Mouse (Mus musculus) liver, postnatal 0 days (tissue): Measurements from ENCODE around the gene Pex7. TPM values are rescaled to one million over a fixed set of nuclear protein-coding genes. Genes with fewer than 3 reads are reported as not detected.

Experiments
- ATAC-seq: fragments of 200-750 bp; cut with Nextera tagmentation; 2 replicates; pipeline ENCODE4 v1.8.0; 2017; ENCODE audit warnings: mild to moderate bottlenecking, moderate library complexity
- DNase-seq: peaks from one replicate; pipeline ENCODE4 v3.0.0-alpha.2; 2016
- H3K27ac ChIP-seq: fragments of 300-500 bp; sonication (generic); 2 replicates; pipeline ENCODE4 v1.5.1; 2014; ENCODE audit warnings: antibody characterized with exemption, moderate library complexity, mild to moderate bottlenecking, low read depth
- H3K27me3 ChIP-seq: fragments of 300-500 bp; sonication (generic); 2 replicates; pipeline ENCODE4 v1.6.1; 2014; ENCODE audit warnings: low read length, control low read depth, mixed read lengths; ENCODE audit not compliant: insufficient read depth
- H3K36me3 ChIP-seq: fragments of 300-500 bp; sonication (generic); replicated peaks from 2 replicates; pipeline ENCODE4 v1.6.1; 2014; ENCODE audit warnings: mild to moderate bottlenecking, control low read depth, low read length, moderate library complexity, mixed read lengths; ENCODE audit not compliant: insufficient read depth
- H3K4me1 ChIP-seq: fragments of 300-500 bp; sonication (generic); 2 replicates; pipeline ENCODE4 v1.6.1; 2014; ENCODE audit warnings: antibody characterized with exemption, mild to moderate bottlenecking, control low read depth; ENCODE audit not compliant: insufficient read depth
- H3K4me2 ChIP-seq: fragments of 300-500 bp; sonication (generic); 2 replicates; pipeline ENCODE4 v1.6.1; 2014; ENCODE audit warnings: low read depth, mild to moderate bottlenecking, low read length, moderate library complexity, mixed read lengths
- H3K4me3 ChIP-seq: fragments of 300-500 bp; sonication (generic); 2 replicates; pipeline ENCODE4 v1.5.1; 2014; ENCODE audit warnings: low read depth, low read length
- H3K9ac ChIP-seq: fragments of 300-500 bp; sonication (generic); replicated peaks from 2 replicates; pipeline ENCODE4 v1.6.1; 2014; ENCODE audit warnings: mild to moderate bottlenecking, moderate library complexity
- H3K9me3 ChIP-seq: fragments of 300-500 bp; sonication (generic); 2 replicates; pipeline ENCODE4 v1.6.1; 2016; ENCODE audit warnings: mild to moderate bottlenecking, control low read depth, low read length, mixed read lengths
- CTCF ChIP-seq: sonication (generic); IDR thresholded peaks from 2 replicates; pipeline ENCODE4 v1.5.1; 2016; ENCODE audit warnings: antibody characterized with exemption, low read depth
- EP300 ChIP-seq: IDR thresholded peaks from 2 replicates; pipeline ENCODE4 v1.6.1; 2016; ENCODE audit warnings: antibody characterized with exemption, low read depth, mild to moderate bottlenecking
- WGBS: fragments of 180-500 bp; shearing (Covaris S2); extraction: QIAGEN DNeasy Blood & Tissue Kit; methylation state at CpG from one replicate; pipeline ENCODE4 v1.1.7; 2014; ENCODE audit not compliant: insufficient replicate concordance; 5-methylcytosine and 5-hydroxymethylcytosine counted together
- polyA plus RNA-seq: library from polyadenylated mRNA; unstranded; fragments of >200 nt; fragmentation: Nextera tagmentation; extraction: Ambion mirVana; gene quantifications from 2 replicates; pipeline ENCODE4 v1.2.1, GENCODE M21; 2015

Pex7 gene
- 51.4 and 58.5 TPM in 2 replicates for polyA plus RNA-seq

DNA sequence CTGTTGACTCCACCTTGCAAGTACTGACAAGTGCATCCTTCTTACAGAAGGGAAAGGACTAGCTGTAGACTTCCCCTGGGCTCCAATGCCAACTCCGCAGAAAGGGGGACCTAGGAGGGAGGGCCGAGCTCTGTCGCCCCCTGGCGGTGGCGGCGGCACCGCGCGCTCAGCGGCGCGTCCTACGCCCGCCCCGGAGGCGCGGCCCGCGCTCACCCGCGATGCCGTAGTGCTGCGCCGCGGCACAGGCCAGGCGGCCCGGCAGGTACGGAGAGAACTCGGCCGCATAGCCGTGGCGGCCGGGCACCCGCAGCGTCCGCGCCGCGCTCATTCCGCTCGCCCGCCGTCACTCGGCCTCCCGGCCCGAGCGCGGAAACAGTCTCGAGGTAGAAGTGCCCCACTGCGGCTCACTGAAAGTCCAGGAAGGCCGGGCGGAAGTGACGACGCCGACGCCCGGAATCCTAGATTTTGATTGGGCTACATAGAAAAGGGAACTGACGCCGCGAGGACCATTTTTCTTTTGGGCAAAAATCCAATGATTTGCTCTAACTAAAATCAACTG, at the start of gene Pex7:
TSS of gene Pex7 (minus strand) at position 444 of the 559 bp plus-strand sequence.
- 0 out of 2 replicates have a peak, but pooled peaks cover 8% of the 10 kb centered on the region for H3K36me3 ChIP-seq
- peak; percentile 86 for TF ChIP-seq CTCF
- TF ChIP-seq EP300, result no peak
- peak within 1 kb of the TSS; percentile 79 for H3K4me3 ChIP-seq
- peak within 1 kb of the TSS; percentile 98 for H3K27ac ChIP-seq
- ATAC-seq (peak; percentile 96), DNase-seq (peak; percentile 91)
- H3K4me2 ChIP-seq, result peak within 1 kb of the TSS; percentile 59
- no peaks in the 10 kb centered on the region for H3K9me3 ChIP-seq
- H3K4me1 ChIP-seq, result peaks cover 6% of the 10 kb centered on the region; the same call in 1 of the 2 replicates
- under 1% methylated on average over 60 of the region's 60 CpGs for WGBS
- peak within 1 kb of the TSS; percentile 85 for H3K9ac ChIP-seq
- H3K27me3 ChIP-seq, result no peaks in the 10 kb centered on the region

DNA sequence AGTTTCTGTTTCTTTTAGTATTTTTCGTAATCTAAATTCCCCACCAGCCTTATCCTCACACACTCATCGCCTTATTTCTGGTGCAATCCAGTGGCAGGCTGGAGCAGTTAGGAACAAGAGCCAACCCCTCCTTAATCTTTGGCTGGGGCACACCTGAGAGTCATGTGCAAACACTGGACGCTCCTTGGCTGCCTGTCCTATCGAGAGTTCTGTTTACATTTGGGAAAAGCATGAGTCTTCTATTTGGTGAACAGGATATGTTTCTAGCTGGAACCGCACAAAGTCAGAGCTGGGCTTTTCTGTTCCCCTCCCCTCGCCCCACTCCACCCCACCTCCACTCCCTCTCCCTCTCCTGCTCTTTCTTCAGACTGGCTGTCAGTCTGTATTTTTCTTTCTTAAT, 49.3 kb upstream of the Pex7 start:
- Histone ChIP-seq H3K27me3 (no peaks in the 10 kb centered on the region), H3K36me3 (no peaks in the 10 kb centered on the region), H3K9me3 (no peaks in the 10 kb centered on the region), H3K27ac (peak overlapping the region; percentile 55; the same call in 1 of the 2 replicates), H3K4me2 (no peak overlapping the region), H3K4me1 (peaks cover 34% of the 10 kb centered on the region), H3K9ac (no peak overlapping the region), H3K4me3 (no peak overlapping the region)
- DNase-seq (no peak), ATAC-seq (no peak)
- no peak for TF ChIP-seq CTCF
- no peak for TF ChIP-seq EP300
- 59% methylated on average over 6 of the region's 6 CpGs for WGBS

DNA sequence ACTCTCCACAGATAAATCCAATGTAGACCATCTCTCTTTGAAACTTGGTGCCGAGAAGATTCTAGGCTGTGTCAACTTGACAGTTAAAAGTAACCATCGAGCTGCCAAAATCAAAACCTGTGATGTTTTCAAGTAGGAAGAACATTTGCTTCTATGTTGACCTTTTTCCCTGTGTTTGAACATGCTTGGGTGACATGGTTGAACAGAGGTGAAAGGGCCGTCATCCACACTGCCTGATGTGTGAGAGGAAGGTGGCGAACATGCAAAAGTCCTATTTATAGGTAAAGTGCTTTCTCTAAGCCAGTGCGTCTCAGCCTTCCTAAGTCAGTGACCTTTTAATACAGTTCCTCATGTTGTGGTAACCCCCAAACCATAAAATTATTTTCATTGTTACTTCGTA, 48.3 kb upstream of the Pex7 start:
- TF ChIP-seq EP300 (no peak), CTCF (no peak)
- peak; percentile 56; the same call in 1 of the 2 replicates for ATAC-seq

DNA sequence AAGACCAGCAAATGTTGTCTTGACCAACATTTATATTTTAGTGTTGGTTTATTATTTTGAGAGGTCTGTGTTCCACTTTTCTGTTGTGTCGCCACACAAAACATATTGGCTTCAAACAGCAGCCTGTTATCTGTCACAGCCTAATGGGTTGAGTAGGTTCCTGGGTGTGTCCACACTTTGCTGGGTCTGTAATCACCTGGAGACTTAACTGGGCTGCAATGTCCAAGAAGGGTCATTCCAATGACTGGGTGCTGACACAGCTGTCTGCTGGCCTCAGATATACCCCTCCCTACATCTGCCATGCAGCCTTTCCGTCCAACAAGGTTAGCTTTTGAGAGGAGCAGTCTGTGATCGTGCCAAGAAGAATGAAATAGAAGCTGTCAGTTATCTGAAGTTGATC, 47.1 kb upstream of the Pex7 start:
- H3K36me3 ChIP-seq, result no peaks in the 10 kb centered on the region
- H3K9me3 ChIP-seq, result no peaks in the 10 kb centered on the region
- H3K27ac ChIP-seq, result no peak overlapping the region
- no peak overlapping the region for H3K9ac ChIP-seq
- no peak overlapping the region for H3K4me3 ChIP-seq
- H3K27me3 ChIP-seq, result no peaks in the 10 kb centered on the region
- peaks cover 34% of the 10 kb centered on the region for H3K4me1 ChIP-seq
- no peak overlapping the region for H3K4me2 ChIP-seq
- WGBS, result 79% methylated on average over 3 of the region's 3 CpGs
- no peak for DNase-seq
- ATAC-seq, result no peak
- TF ChIP-seq CTCF, result no peak
- no peak for TF ChIP-seq EP300

More for the DNA sequence above, 48.3 kb upstream of the Pex7 start:
- Histone ChIP-seq H3K4me2 (no peak overlapping the region), H3K27ac (peak overlapping the region; percentile 9; the same call in 1 of the 2 replicates), H3K4me3 (no peak overlapping the region), H3K9ac (no peak overlapping the region), H3K27me3 (no peaks in the 10 kb centered on the region), H3K36me3 (no peaks in the 10 kb centered on the region), H3K9me3 (no peaks in the 10 kb centered on the region), H3K4me1 (peaks cover 34% of the 10 kb centered on the region)
- 71% methylated on average over 6 of the region's 6 CpGs for WGBS
- DNase-seq, result no peak

DNA sequence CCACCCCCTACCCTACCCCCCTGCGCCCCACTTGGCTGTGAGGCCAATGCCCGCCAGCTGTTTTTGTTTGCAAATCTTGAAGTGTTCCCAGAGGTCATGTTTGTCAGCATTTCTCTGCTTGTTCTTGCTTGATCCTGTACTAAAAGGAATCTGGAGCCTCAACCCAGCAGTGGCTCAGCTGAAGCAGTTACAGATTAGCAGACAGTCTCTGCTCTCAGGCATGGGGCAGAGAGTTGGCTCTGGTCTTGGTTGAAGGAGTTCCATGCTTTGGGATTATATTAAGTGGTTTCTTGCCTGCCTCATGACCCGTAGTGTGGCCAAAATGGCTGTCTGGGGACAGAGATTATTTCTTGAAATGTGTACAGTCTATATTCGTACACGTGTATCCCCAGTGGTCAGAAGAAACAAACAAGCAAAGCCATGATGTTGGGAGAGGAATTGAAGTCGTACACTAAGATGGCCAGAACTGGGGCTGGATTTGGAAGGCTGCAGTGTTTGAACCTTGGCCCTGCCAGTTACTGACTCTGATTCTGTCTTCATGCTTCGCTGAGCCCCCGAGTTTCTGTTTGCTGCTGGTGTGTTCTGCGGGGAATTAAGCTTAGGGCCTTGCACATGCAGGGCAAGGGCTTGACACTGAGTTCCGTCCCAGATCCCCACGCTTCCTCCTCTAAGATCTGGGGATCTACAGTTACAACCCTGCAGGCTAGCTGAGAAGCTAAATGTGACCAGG, 45.7 kb upstream of the Pex7 start:
- Histone ChIP-seq H3K9ac (no peak overlapping the region), H3K4me1 (peaks cover 36% of the 10 kb centered on the region), H3K27me3 (no peaks in the 10 kb centered on the region), H3K9me3 (no peaks in the 10 kb centered on the region), H3K4me2 (no peak overlapping the region), H3K27ac (peak overlapping the region; percentile 46; the same call in 1 of the 2 replicates), H3K36me3 (no peaks in the 10 kb centered on the region), H3K4me3 (no peak overlapping the region)
- WGBS, result 67% methylated on average over 11 of the region's 11 CpGs
- DNase-seq (no peak), ATAC-seq (no peak)
- TF ChIP-seq CTCF (no peak), EP300 (no peak)

DNA sequence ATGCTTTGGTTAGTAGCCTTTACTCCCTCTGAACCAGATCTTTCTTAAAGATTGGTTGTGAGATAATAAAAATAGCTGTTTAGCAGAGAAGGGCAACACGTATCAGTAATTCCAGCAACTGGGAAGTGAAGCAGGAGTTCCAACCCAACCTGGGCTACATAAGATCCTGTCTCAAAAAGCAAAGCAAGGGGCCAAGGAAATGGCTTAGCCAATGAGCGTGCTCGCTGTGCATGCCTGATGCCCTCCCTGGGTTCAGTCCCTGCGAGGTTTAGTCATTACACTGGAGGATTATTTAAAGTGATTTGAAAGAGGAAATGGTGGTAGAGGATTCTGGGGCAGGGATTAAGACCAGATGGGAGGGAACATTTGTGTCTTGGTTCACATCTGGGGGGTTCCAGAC, 41.6 kb upstream of the Pex7 start:
- H3K4me3 ChIP-seq, result no peak overlapping the region
- no peak overlapping the region for H3K9ac ChIP-seq
- H3K27ac ChIP-seq, result no peak overlapping the region
- H3K4me1 ChIP-seq, result peaks cover 8% of the 10 kb centered on the region
- TF ChIP-seq EP300 (no peak), CTCF (no peak)
- H3K36me3 ChIP-seq, result no peaks in the 10 kb centered on the region
- 72% methylated on average over 4 of the region's 4 CpGs for WGBS
- DNase-seq (no peak), ATAC-seq (no peak)
- no peaks in the 10 kb centered on the region for H3K9me3 ChIP-seq
- no peaks in the 10 kb centered on the region for H3K27me3 ChIP-seq
- no peak overlapping the region for H3K4me2 ChIP-seq
